Mouse (Mus musculus): ENCODE measurements around the gene Clic3. TPM values are rescaled to one million over a fixed set of nuclear protein-coding genes. Genes with fewer than 3 reads are reported as not detected.

Clic3 gene
- polyA plus RNA-seq, 1 experiment from 2014 or later: 139 TPM

DNA sequence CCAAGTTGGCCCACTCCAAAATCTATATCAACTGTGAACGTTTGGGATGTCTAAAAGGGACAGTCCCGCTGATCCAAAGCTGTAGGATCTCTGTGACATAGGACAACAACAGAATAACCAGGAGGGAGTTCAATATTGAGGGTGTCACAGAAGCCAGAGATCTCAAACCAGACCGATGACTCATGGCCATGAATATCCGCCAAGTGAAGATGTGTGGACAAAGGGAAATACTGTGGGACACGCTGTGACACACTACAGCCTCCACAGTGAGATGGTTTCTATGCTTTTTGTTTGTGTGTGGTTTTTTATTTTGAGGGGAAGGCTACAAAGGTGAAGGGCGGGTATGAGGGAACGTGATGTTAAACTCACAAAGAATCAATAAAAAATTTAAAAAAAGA lies 32.0 kb downstream of the Clic3 start:
- no peaks in the 10 kb centered on the region for H3K9me3 ChIP-seq (ENCODE audit: control insufficient read depth, low read length)
- no peaks in the 10 kb centered on the region for H3K36me3 ChIP-seq (ENCODE audit: control insufficient read depth, insufficient read depth, low read length)
- H3K27me3 ChIP-seq (ENCODE audit: control insufficient read depth, insufficient read depth, low read depth, low read length): no peaks in the 10 kb centered on the region
- H3K27ac ChIP-seq (ENCODE audit: low read length): no peak overlapping the region
- H3K4me3 ChIP-seq (ENCODE audit: low read length): no peak overlapping the region
- H3K4me2 ChIP-seq (ENCODE audit: low read depth, low read length): no peak overlapping the region
- no peak overlapping the region for H3K9ac ChIP-seq (ENCODE audit: low read length)
- WGBS: 69% methylated on average over 7 of the region's 7 CpGs
- H3K4me1 ChIP-seq (replicated peaks; ENCODE audit: control insufficient read depth, insufficient read depth, low read length): no peaks in the 10 kb centered on the region
- ATAC-seq (ENCODE audit: low read depth): no peak

DNA sequence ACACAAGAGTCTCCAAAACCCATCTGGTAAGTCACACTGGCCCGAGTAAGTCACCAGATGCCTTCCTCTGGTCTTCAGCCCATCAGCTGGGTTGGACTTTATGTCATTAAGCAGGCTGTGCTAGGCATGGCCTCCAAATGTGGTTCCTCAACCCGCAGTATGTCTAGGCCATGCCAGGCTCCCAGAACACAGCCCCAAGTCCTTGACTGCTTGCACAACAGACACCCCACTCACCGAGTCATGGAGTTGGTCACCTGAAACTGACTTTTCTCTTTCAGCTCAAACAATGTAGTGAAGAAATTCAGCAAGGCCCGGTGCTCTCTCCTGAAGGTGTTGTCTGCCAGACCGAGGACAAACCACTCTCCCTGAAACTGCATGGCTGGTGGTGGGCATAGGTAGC lies 36.4 kb downstream of the Clic3 start:
- no peak overlapping the region for H3K4me3 ChIP-seq (ENCODE audit: low read length)
- H3K27me3 ChIP-seq (ENCODE audit: control insufficient read depth, insufficient read depth, low read depth, low read length): no peaks in the 10 kb centered on the region
- no peak for ATAC-seq (ENCODE audit: low read depth)
- H3K36me3 ChIP-seq (ENCODE audit: control insufficient read depth, insufficient read depth, low read length): no peaks in the 10 kb centered on the region
- no peak overlapping the region for H3K4me2 ChIP-seq (ENCODE audit: low read depth, low read length)
- no peaks in the 10 kb centered on the region for H3K9me3 ChIP-seq (ENCODE audit: control insufficient read depth, low read length)
- WGBS: 75% methylated on average over 5 of the region's 5 CpGs
- no peaks in the 10 kb centered on the region; the same call in 1 of the 2 replicates for H3K4me1 ChIP-seq (replicated peaks; ENCODE audit: control insufficient read depth, insufficient read depth, low read length)
- H3K9ac ChIP-seq (ENCODE audit: low read length): no peak overlapping the region
- no peak overlapping the region for H3K27ac ChIP-seq (ENCODE audit: low read length)

GRCm38 (mm10) chr2:25493476-25493961 lies 36.9 kb downstream of the Clic3 start, which contains the start of gene Lcn12:
Gene Lcn12, minus strand, starts transcription at chr2:25493911.
- WGBS: 83% methylated on average over 5 of the region's 5 CpGs
- H3K27me3 ChIP-seq (ENCODE audit: control insufficient read depth, insufficient read depth, low read depth, low read length): no peaks in the 10 kb centered on the region
- ATAC-seq (ENCODE audit: low read depth): no peak

GRCm38 (mm10) chr2:25496462-25496861 lies 39.8 kb downstream of the Clic3 start:
- H3K27me3 ChIP-seq (ENCODE audit: control insufficient read depth, insufficient read depth, low read depth, low read length): no peaks in the 10 kb centered on the region
- ATAC-seq (ENCODE audit: low read depth): no peak
- H3K27ac ChIP-seq (ENCODE audit: low read length): no peak overlapping the region
- H3K4me2 ChIP-seq (ENCODE audit: low read depth, low read length): no peak overlapping the region
- no peaks in the 10 kb centered on the region for H3K36me3 ChIP-seq (ENCODE audit: control insufficient read depth, insufficient read depth, low read length)
- H3K9ac ChIP-seq (ENCODE audit: low read length): no peak overlapping the region
- 42% methylated on average over 4 of the region's 4 CpGs for WGBS
- no peaks in the 10 kb centered on the region for H3K9me3 ChIP-seq (ENCODE audit: control insufficient read depth, low read length)
- H3K4me3 ChIP-seq (ENCODE audit: low read length): no peak overlapping the region
- peaks cover 8% of the 10 kb centered on the region for H3K4me1 ChIP-seq (replicated peaks; ENCODE audit: control insufficient read depth, insufficient read depth, low read length)

More at GRCm38 (mm10) chr2:25493476-25493961, 36.9 kb downstream of the Clic3 start, which contains the start of gene Lcn12:
- H3K4me2 ChIP-seq (ENCODE audit: low read depth, low read length): no peak within 1 kb of the TSS
- peaks cover under 1% of the 10 kb centered on the region; the same call in 1 of the 2 replicates for H3K4me1 ChIP-seq (replicated peaks; ENCODE audit: control insufficient read depth, insufficient read depth, low read length)
- H3K36me3 ChIP-seq (ENCODE audit: control insufficient read depth, insufficient read depth, low read length): no peaks in the 10 kb centered on the region
- no peak within 1 kb of the TSS for H3K27ac ChIP-seq (ENCODE audit: low read length)
- no peak within 1 kb of the TSS for H3K4me3 ChIP-seq (ENCODE audit: low read length)
- no peaks in the 10 kb centered on the region for H3K9me3 ChIP-seq (ENCODE audit: control insufficient read depth, low read length)
- no peak within 1 kb of the TSS for H3K9ac ChIP-seq (ENCODE audit: low read length)

- Histone ChIP-seq H3K9ac (ENCODE audit: low read length) (no peak overlapping the region), H3K27me3 (ENCODE audit: control insufficient read depth, insufficient read depth, low read depth, low read length) (no peaks in the 10 kb centered on the region), H3K4me3 (ENCODE audit: low read length) (no peak overlapping the region), H3K4me2 (ENCODE audit: low read depth, low read length) (no peak overlapping the region), H3K27ac (ENCODE audit: low read length) (peak overlapping the region; percentile 65), H3K36me3 (ENCODE audit: control insufficient read depth, insufficient read depth, low read length) (no peaks in the 10 kb centered on the region; the same call in 1 of the 2 replicates), H3K4me1 (replicated peaks; ENCODE audit: control insufficient read depth, insufficient read depth, low read length) (peaks cover 14% of the 10 kb centered on the region), H3K9me3 (ENCODE audit: control insufficient read depth, low read length) (no peaks in the 10 kb centered on the region)
- 31% methylated on average over 6 of the region's 6 CpGs for WGBS
- ATAC-seq (ENCODE audit: low read depth): no peak
These were observed 41.4 kb downstream of the Clic3 start for GRCm38 (mm10) chr2:25497846-25498575.

DNA sequence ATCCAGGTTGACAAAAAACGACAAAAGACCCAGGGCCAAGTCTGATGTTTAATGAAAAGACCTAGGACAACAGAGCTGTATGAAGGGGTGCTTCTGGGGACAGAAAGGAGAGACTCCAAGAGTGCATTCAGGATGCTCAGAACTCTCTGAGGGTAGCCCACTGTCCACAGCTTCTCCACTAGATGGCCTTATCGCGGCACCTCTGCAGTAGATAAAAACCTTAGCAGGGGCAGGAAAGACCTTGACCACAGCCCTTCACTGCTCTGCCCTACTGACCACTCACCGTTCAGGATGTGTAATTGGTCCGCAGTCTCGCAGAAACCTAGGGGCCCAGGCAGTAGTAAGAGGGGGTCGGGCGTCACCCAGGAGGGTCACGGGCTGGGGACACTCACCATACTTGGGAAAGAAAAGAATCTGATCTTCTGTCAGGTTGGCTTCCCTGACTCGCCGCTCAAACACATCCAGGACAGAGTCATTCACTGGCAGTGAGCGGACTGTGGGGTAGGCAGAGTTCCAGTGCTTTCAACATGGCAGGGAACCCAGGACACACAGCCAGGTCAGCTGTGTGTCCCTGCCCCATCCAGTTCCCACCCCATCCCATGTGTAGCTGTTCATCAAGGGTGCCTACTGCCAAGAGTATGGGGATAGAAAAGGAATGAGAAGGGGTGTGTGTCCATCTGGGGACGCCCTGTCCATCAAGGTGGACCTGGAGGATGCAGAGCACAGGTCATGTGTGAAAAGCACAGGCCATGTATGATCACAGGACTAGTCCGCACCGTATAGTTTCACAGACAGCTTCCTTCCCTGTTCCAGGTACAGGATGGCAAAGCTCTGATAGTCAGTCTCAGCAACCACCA lies 42.2 kb downstream of the Clic3 start:
- Histone ChIP-seq H3K4me1 (replicated peaks; ENCODE audit: control insufficient read depth, insufficient read depth, low read length) (peaks cover 14% of the 10 kb centered on the region), H3K9me3 (ENCODE audit: control insufficient read depth, low read length) (no peaks in the 10 kb centered on the region), H3K4me3 (ENCODE audit: low read length) (no peak overlapping the region), H3K9ac (ENCODE audit: low read length) (no peak overlapping the region), H3K36me3 (ENCODE audit: control insufficient read depth, insufficient read depth, low read length) (peaks cover 5% of the 10 kb centered on the region), H3K27ac (ENCODE audit: low read length) (peak overlapping the region; percentile 26; the same call in 1 of the 2 replicates), H3K27me3 (ENCODE audit: control insufficient read depth, insufficient read depth, low read depth, low read length) (no peaks in the 10 kb centered on the region), H3K4me2 (ENCODE audit: low read depth, low read length) (no peak overlapping the region)
- no peak for ATAC-seq (ENCODE audit: low read depth)
- WGBS: 68% methylated on average over 15 of the region's 15 CpGs

- H3K36me3 ChIP-seq (ENCODE audit: control insufficient read depth, insufficient read depth, low read length): peaks cover 15% of the 10 kb centered on the region
- peak overlapping the region; percentile 68 for H3K4me2 ChIP-seq (ENCODE audit: low read depth, low read length)
- H3K4me3 ChIP-seq (ENCODE audit: low read length): peak overlapping the region; percentile 87
- peak overlapping the region; percentile 73 for H3K9ac ChIP-seq (ENCODE audit: low read length)
- peaks cover 14% of the 10 kb centered on the region for H3K4me1 ChIP-seq (replicated peaks; ENCODE audit: control insufficient read depth, insufficient read depth, low read length)
- 63% methylated on average over 6 of the region's 6 CpGs for WGBS
- peak overlapping the region; percentile 45 for H3K27ac ChIP-seq (ENCODE audit: low read length)
- peak; percentile 16 for ATAC-seq (ENCODE audit: low read depth)
- no peaks in the 10 kb centered on the region for H3K27me3 ChIP-seq (ENCODE audit: control insufficient read depth, insufficient read depth, low read depth, low read length)
- no peaks in the 10 kb centered on the region for H3K9me3 ChIP-seq (ENCODE audit: control insufficient read depth, low read length)
These were observed 43.5 kb downstream of the Clic3 start for GRCm38 (mm10) chr2:25500071-25500575.

DNA sequence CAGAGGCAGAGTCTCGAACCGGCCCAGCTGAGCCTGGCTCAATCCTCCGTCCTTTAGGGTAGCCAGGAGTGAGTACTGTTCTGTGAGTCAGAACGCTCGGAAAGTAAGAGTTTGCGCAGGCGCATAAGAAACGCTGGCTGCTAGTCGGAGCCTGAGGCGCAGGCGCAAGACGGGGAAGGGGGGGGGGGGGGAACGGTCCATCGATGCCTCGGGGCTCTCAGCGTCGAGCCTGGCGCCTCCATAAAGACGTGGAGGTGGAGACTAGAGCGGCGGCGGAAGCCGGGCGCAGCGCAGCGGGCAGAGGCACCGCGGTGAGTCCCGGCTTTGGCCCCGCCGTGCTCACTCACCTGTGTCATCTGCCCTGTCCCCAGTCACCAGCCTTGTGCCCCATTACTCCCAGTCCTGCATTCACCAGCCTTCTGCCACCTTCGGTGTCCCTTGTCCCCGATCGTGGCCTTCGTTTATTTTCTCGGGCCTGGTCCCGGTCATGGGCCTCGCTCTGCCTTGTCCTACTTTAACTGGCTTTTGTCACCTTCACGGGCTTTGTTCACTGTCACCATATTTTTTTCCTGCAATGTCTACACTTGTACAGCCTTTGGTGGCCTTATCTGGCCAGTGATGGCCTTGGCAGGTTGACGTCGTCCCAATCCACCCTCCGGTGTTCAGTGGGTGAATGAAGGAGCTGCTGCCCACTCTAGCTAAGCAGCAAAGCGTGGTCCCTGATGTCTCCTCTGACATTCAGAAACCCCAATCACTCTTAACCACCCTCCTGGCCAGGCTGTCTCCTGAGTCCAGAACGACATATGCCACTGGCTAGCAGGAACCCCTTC lies 44.2 kb downstream of the Clic3 start, which contains the start of gene Fbxw5:
TSS of gene Fbxw5 (plus strand) at position 175 of the 830 bp plus-strand sequence.
- Histone ChIP-seq H3K27ac (ENCODE audit: low read length) (peak within 1 kb of the TSS; percentile 45), H3K36me3 (ENCODE audit: control insufficient read depth, insufficient read depth, low read length) (peaks cover 16% of the 10 kb centered on the region), H3K4me2 (ENCODE audit: low read depth, low read length) (peak within 1 kb of the TSS; percentile 97), H3K4me1 (replicated peaks; ENCODE audit: control insufficient read depth, insufficient read depth, low read length) (peaks cover 14% of the 10 kb centered on the region), H3K4me3 (ENCODE audit: low read length) (peak within 1 kb of the TSS; percentile 87), H3K9me3 (ENCODE audit: control insufficient read depth, low read length) (no peaks in the 10 kb centered on the region), H3K9ac (ENCODE audit: low read length) (peak within 1 kb of the TSS; percentile 92), H3K27me3 (ENCODE audit: control insufficient read depth, insufficient read depth, low read depth, low read length) (no peaks in the 10 kb centered on the region)
- peak; percentile 93 for ATAC-seq (ENCODE audit: low read depth)
- WGBS: under 1% methylated on average over 38 of the region's 44 CpGs
